Mouse (Mus musculus): ENCODE measurements around the gene Lcn10. TPM values are rescaled to one million over a fixed set of nuclear protein-coding genes. Genes with fewer than 3 reads are reported as not detected.
"Not testable (repeated sequence)": the region's sequence is repeated elsewhere in the genome, so short reads cannot be mapped to it uniquely, and the experiment has no call there.

The Lcn10 gene
- polyA plus RNA-seq, 1 experiment from 2014 or later = not detected

- Histone ChIP-seq H3K9me3 (no peaks in the 10 kb centered on the region), H3K27me3 (no peaks in the 10 kb centered on the region), H3K27ac (no peak overlapping the region), H3K9ac (no peak overlapping the region), H3K4me3 (no peak overlapping the region), H3K36me3 (no peaks in the 10 kb centered on the region), H3K4me1 (no peaks in the 10 kb centered on the region), H3K4me2 (no peak overlapping the region)
- no peak for ATAC-seq (ENCODE audit: borderline replicate concordance, extremely low read depth, low FRiP score, low TSS enrichment)
- WGBS = 68% methylated on average over 5 of the region's 5 CpGs
These were observed 18.4 kb upstream of the Lcn10 start for GRCm38 (mm10) chr2:25664125-25664524.

DNA sequence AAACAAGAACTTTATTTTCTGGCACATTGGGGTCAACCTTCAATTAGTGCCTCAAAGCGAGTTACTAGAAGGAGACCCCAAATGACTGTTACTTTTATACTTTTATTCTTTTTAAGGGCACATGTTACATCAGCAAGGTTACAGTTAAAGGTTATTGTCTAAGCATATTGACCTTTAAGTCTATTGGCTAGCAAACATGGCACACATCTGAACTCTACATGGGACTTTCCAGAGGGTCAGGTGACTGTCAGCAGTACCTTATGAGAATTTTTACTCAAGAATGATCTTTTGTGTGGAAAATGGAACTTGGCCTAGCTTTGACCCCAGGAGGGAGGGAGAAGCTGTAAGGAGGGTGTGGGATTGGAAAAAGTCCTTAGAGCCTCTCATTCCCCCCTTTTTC is 16.0 kb upstream of the Lcn10 start:
- H3K27me3 ChIP-seq = no peaks in the 10 kb centered on the region
- H3K4me2 ChIP-seq = no peak overlapping the region
- no peak overlapping the region for H3K4me3 ChIP-seq
- no peaks in the 10 kb centered on the region for H3K4me1 ChIP-seq
- WGBS = 54% methylated on average over 1 of the region's 1 CpGs
- H3K9me3 ChIP-seq = no peaks in the 10 kb centered on the region
- H3K9ac ChIP-seq = no peak overlapping the region
- H3K36me3 ChIP-seq = no peaks in the 10 kb centered on the region
- H3K27ac ChIP-seq = no peak overlapping the region
- no peak for ATAC-seq (ENCODE audit: borderline replicate concordance, extremely low read depth, low FRiP score, low TSS enrichment)

DNA sequence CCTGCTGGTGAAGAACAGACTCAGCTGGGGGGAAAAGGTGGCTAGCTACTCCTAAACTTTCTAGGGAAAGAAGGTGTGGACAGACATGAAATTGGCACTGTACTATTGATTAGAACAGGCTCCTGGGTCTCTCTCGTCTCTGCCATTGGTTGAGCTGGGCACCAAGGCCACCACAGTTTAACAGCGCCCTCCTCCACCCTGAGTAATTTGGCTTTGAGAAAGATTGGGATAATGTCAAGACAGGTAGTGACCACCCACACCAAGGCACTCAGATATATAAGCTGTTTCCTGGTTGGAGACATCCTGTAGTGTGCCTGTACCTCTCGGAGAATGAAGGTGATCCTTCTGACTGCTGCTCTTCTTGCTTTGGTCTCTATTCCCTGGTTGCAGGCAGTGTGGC is 6.0 kb upstream of the Lcn10 start, which contains the start of gene Lcn6:
Lcn6 (plus strand) TSS at position 301 of the 400 bp plus-strand sequence.
- no peaks in the 10 kb centered on the region for H3K27me3 ChIP-seq
- no peak within 1 kb of the TSS for H3K9ac ChIP-seq
- no peak within 1 kb of the TSS for H3K4me3 ChIP-seq
- ATAC-seq (ENCODE audit: borderline replicate concordance, extremely low read depth, low FRiP score, low TSS enrichment) = no peak
- H3K36me3 ChIP-seq = no peaks in the 10 kb centered on the region
- no peak within 1 kb of the TSS for H3K4me2 ChIP-seq
- H3K9me3 ChIP-seq = no peaks in the 10 kb centered on the region
- no peak within 1 kb of the TSS for H3K27ac ChIP-seq
- H3K4me1 ChIP-seq = no peaks in the 10 kb centered on the region
- 89% methylated on average over 3 of the region's 3 CpGs for WGBS

GRCm38 (mm10) chr2:25679559-25679958 is 3.0 kb upstream of the Lcn10 start:
- no peaks in the 10 kb centered on the region for H3K27me3 ChIP-seq
- no peak overlapping the region for H3K4me3 ChIP-seq
- no peak for ATAC-seq (ENCODE audit: borderline replicate concordance, extremely low read depth, low FRiP score, low TSS enrichment)
- H3K4me1 ChIP-seq = no peaks in the 10 kb centered on the region
- no peak overlapping the region for H3K27ac ChIP-seq
- no peaks in the 10 kb centered on the region for H3K36me3 ChIP-seq
- WGBS = 81% methylated on average over 6 of the region's 6 CpGs
- no peaks in the 10 kb centered on the region for H3K9me3 ChIP-seq
- no peak overlapping the region for H3K9ac ChIP-seq
- H3K4me2 ChIP-seq = no peak overlapping the region

DNA sequence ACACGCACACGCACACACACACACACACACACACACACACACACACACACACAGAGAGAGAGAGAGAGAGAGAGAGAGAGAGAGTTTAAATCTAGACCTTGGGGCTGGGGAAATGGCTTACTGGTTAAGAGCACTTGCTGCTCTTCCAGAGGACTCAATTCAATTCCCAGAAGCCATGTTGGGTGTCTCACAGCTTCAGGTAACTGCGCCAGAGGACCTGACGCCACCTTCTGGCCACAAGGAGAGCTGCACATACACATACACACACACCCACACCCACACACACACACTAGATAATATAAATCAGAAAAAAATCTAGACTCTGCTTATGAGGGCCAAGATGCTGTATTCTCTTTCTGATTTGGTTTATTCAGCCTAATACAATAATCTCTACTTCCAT is 4.4 kb downstream of the Lcn10 start:
- no peak overlapping the region for H3K4me2 ChIP-seq
- no peaks in the 10 kb centered on the region for H3K9me3 ChIP-seq
- ATAC-seq (ENCODE audit: borderline replicate concordance, extremely low read depth, low FRiP score, low TSS enrichment) = no peak
- no peaks in the 10 kb centered on the region for H3K4me1 ChIP-seq
- H3K4me3 ChIP-seq = no peak overlapping the region
- no peaks in the 10 kb centered on the region for H3K27me3 ChIP-seq
- no peaks in the 10 kb centered on the region for H3K36me3 ChIP-seq
- H3K9ac ChIP-seq = no peak overlapping the region
- WGBS = 55% methylated on average over 3 of the region's 4 CpGs
- no peak overlapping the region for H3K27ac ChIP-seq

GRCm38 (mm10) chr2:25694605-25695004 is 12.1 kb downstream of the Lcn10 start:
- no peak overlapping the region for H3K9ac ChIP-seq
- H3K27ac ChIP-seq = no peak overlapping the region
- no peaks in the 10 kb centered on the region for H3K9me3 ChIP-seq
- H3K4me3 ChIP-seq = no peak overlapping the region
- no peaks in the 10 kb centered on the region for H3K27me3 ChIP-seq
- no peaks in the 10 kb centered on the region for H3K4me1 ChIP-seq
- no peak for ATAC-seq (ENCODE audit: borderline replicate concordance, extremely low read depth, low FRiP score, low TSS enrichment)
- H3K36me3 ChIP-seq = no peaks in the 10 kb centered on the region
- H3K4me2 ChIP-seq = no peak overlapping the region

GRCm38 (mm10) chr2:25696951-25697350 is 14.4 kb downstream of the Lcn10 start:
- Histone ChIP-seq H3K4me3 (no peak overlapping the region), H3K27ac (no peak overlapping the region), H3K27me3 (no peaks in the 10 kb centered on the region), H3K4me2 (no peak overlapping the region), H3K9me3 (no peaks in the 10 kb centered on the region), H3K36me3 (no peaks in the 10 kb centered on the region), H3K4me1 (no peaks in the 10 kb centered on the region), H3K9ac (no peak overlapping the region)
- WGBS = 46% methylated on average over 4 of the region's 4 CpGs
- ATAC-seq (ENCODE audit: borderline replicate concordance, extremely low read depth, low FRiP score, low TSS enrichment) = no peak

DNA sequence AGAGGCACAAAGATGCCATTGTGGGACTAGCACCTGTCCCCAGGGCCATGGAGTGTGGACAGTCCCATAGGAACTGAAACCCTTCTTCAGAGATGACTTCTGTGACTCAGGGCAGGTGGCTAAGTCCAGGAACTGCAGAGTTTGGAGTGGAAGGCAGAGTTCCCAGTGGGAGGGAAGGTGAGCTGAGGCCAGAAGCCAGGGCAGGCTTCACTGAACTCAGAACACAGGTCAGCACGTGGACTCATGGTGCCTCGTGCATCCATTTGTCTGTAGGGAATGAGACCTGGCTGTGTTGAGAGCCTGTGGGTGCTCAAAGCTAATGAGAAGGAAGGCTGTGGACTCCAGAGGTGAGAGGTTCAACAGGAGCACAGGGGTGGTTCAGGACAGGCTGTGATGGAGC is 16.2 kb downstream of the Lcn10 start:
- H3K4me2 ChIP-seq = no peak overlapping the region
- no peak for ATAC-seq (ENCODE audit: borderline replicate concordance, extremely low read depth, low FRiP score, low TSS enrichment)
- WGBS = 92% methylated on average over 2 of the region's 2 CpGs
- H3K4me3 ChIP-seq = no peak overlapping the region
- no peaks in the 10 kb centered on the region for H3K36me3 ChIP-seq
- no peaks in the 10 kb centered on the region for H3K9me3 ChIP-seq
- H3K9ac ChIP-seq = no peak overlapping the region
- no peaks in the 10 kb centered on the region for H3K27me3 ChIP-seq
- H3K4me1 ChIP-seq = no peaks in the 10 kb centered on the region
- H3K27ac ChIP-seq = no peak overlapping the region

GRCm38 (mm10) chr2:25699743-25700142 is 17.2 kb downstream of the Lcn10 start, which contains the start of gene Obp2a:
Obp2a (plus strand) TSS chr2:25700043.
- H3K9ac ChIP-seq; H3K36me3 ChIP-seq; H3K9me3 ChIP-seq; H3K27me3 ChIP-seq; H3K4me1 ChIP-seq; ATAC-seq (ENCODE audit: borderline replicate concordance, extremely low read depth, low FRiP score, low TSS enrichment); H3K27ac ChIP-seq; H3K4me3 ChIP-seq; H3K4me2 ChIP-seq: not testable (repeated sequence)
- 70% methylated on average over 3 of the region's 3 CpGs for WGBS

DNA sequence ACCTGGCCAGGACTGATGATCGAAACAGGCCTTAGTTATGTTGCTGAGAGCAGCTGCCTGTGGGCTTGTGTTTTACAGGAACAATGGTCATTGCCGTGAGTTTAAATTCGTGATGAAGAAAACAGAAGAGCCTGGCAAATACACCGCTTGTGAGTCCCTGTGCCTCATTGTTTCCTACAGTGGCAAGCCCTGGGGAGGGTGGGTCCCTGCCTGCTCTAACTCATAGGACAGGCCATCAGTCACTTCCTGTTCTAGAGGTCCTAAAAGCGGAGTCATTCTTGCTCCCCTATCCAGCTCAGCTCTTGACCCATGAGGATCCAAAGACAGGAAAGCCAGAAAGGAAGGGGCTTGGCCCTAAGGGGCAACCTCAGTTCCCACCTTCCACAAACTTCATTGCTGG is 18.5 kb downstream of the Lcn10 start:
- Histone ChIP-seq H3K27ac (no peak overlapping the region), H3K4me3 (no peak overlapping the region), H3K27me3 (no peaks in the 10 kb centered on the region), H3K9me3 (no peaks in the 10 kb centered on the region), H3K36me3 (no peaks in the 10 kb centered on the region), H3K4me2 (no peak overlapping the region), H3K4me1 (no peaks in the 10 kb centered on the region), H3K9ac (no peak overlapping the region)
- 77% methylated on average over 5 of the region's 5 CpGs for WGBS
- ATAC-seq (ENCODE audit: borderline replicate concordance, extremely low read depth, low FRiP score, low TSS enrichment) = no peak

DNA sequence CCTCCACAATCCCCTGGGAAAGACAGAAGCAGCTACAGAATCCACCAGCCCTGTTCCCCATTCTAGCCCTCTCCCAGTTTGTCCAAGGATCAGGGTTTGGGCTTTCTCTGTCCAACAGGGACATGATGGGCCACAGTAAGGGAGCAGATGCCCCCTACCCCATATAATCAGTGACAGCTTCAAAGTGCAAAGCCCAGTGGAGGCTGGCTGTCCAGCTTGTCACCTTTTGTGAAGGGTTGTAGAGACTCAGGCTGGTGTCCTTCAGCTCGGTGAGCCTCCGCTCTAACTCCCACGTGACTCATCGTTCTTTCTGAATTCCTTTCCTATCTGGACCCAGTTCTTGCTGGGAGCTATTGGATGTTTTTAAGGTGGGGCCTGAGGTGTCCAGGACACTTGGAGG is 21.2 kb downstream of the Lcn10 start:
- Histone ChIP-seq H3K36me3 (no peaks in the 10 kb centered on the region), H3K4me3 (no peak overlapping the region), H3K27ac (no peak overlapping the region), H3K4me2 (no peak overlapping the region), H3K9me3 (no peaks in the 10 kb centered on the region), H3K9ac (no peak overlapping the region), H3K27me3 (no peaks in the 10 kb centered on the region), H3K4me1 (peaks cover 6% of the 10 kb centered on the region; the same call in 1 of the 2 replicates)
- no peak for ATAC-seq (ENCODE audit: borderline replicate concordance, extremely low read depth, low FRiP score, low TSS enrichment)
- WGBS = 65% methylated on average over 4 of the region's 4 CpGs

DNA sequence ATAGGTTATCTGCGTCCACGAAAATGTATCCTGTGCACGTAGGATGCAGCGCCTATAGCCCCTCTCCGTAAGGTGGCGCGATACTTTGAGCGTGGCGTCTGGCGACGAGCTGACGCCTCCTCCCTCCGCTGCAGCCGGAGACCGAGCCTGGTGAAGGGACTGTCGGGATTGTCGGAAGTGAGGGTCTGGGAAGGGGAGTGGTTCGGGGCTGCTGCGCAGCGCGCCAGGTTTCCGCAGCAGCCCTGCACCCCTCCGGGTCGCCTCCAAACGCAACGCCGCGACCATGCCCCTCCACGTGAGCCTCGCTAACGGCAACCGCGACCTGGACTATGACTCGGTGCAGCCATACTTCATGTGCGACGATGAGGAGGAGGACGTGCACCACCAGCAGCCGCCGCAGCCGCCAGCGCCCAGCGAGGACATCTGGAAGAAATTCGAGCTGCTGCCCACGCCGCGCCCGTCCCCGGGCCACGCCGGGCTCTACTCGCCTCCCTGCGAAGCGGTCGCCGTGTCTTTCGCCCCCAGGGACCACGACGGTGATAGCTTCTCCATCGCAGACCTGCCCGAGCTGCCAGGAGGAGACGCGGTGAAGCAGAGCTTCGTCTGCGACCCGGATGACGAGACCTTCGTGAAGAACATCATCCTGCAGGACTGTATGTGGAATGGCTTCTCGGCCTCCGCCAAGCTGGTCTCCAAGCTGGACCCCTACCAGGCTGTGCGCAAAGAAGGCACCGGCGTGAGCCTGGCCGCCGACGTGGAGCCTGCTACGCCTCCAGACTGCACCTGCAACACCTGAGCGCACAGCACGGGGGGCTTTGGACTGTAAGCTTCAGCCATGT is 24.3 kb downstream of the Lcn10 start, which contains the start of gene Bmyc:
Bmyc (plus strand) TSS at position 97 of the 839 bp plus-strand sequence.
- peak within 1 kb of the TSS; percentile 67 for H3K9ac ChIP-seq
- H3K9me3 ChIP-seq = no peaks in the 10 kb centered on the region
- no peaks in the 10 kb centered on the region for H3K27me3 ChIP-seq
- peak; percentile 88 for ATAC-seq (ENCODE audit: borderline replicate concordance, extremely low read depth, low FRiP score, low TSS enrichment)
- H3K4me3 ChIP-seq = peak within 1 kb of the TSS; percentile 86
- H3K27ac ChIP-seq = peak within 1 kb of the TSS; percentile 73
- peak within 1 kb of the TSS; percentile 92 for H3K4me2 ChIP-seq
- no peaks in the 10 kb centered on the region for H3K36me3 ChIP-seq
- WGBS = under 1% methylated on average over 78 of the region's 78 CpGs
- H3K4me1 ChIP-seq = peaks cover 6% of the 10 kb centered on the region; the same call in 1 of the 2 replicates

Data from lung, embryonic 15.5 days (tissue).